Mouse (Mus musculus) forebrain, embryonic 13.5 days (tissue): ENCODE measurements at regions not wholly inside any gene's neighbourhood (a gene's known extent, or its start where the extent isn't known, plus 50 kb on each side); places are given as distances from the start of the nearest gene placed in this dataset.

Source experiments
- ATAC-seq: fragments of 200-750 bp; cut with Nextera tagmentation; 2 replicates; pipeline ENCODE4 v1.8.0; 2017
- H3K27ac ChIP-seq: fragments of 300-500 bp; sonication (generic); 2 replicates; pipeline ENCODE4 v1.5.1; 2015; ENCODE audit warnings: inconsistent platforms, mild to moderate bottlenecking, moderate library complexity
- H3K27me3 ChIP-seq: fragments of 300-500 bp; sonication (generic); 2 replicates; pipeline ENCODE4 v1.6.1; 2015; ENCODE audit warnings: mild to moderate bottlenecking, inconsistent platforms
- H3K36me3 ChIP-seq: fragments of 300-500 bp; sonication (generic); 2 replicates; pipeline ENCODE4 v1.6.1; 2015; ENCODE audit warnings: mild to moderate bottlenecking, inconsistent platforms; ENCODE audit not compliant: poor library complexity, severe bottlenecking
- H3K4me1 ChIP-seq: fragments of 300-500 bp; sonication (generic); 2 replicates; pipeline ENCODE4 v1.6.1; 2015; ENCODE audit warnings: inconsistent platforms
- H3K4me2 ChIP-seq: fragments of 300-500 bp; sonication (generic); 2 replicates; pipeline ENCODE4 v1.6.1; 2015; ENCODE audit warnings: inconsistent platforms, mild to moderate bottlenecking, moderate library complexity
- H3K4me3 ChIP-seq: fragments of 300-500 bp; sonication (generic); 2 replicates; pipeline ENCODE4 v1.5.1; 2015; ENCODE audit warnings: mild to moderate bottlenecking, inconsistent platforms
- H3K9ac ChIP-seq: fragments of 300-500 bp; sonication (generic); 2 replicates; pipeline ENCODE4 v1.6.1; 2015; ENCODE audit warnings: mild to moderate bottlenecking, inconsistent platforms
- H3K9me3 ChIP-seq: fragments of 300-500 bp; sonication (generic); replicated peaks from 2 replicates; pipeline ENCODE4 v1.6.1; 2016; ENCODE audit warnings: inconsistent platforms
- WGBS: fragments of 180-500 bp; shearing (Covaris S2); methylation state at CpG from one replicate; pipeline ENCODE4 v1.1.7; 2015; 5-methylcytosine and 5-hydroxymethylcytosine counted together

- Histone ChIP-seq H3K9ac (no peak overlapping the region), H3K9me3 (no peaks in the 10 kb centered on the region), H3K4me3 (no peak overlapping the region), H3K36me3 (no peaks in the 10 kb centered on the region), H3K4me1 (no peaks in the 10 kb centered on the region), H3K27ac (no peak overlapping the region), H3K4me2 (no peak overlapping the region), H3K27me3 (no peaks in the 10 kb centered on the region)
- WGBS: 85% methylated on average over 4 of the region's 4 CpGs
- ATAC-seq: no peak
These were observed 82.4 kb upstream of the Dap start for GRCm38 (mm10) chr15:31141750-31142149.

GRCm38 (mm10) chr15:31148251-31149145, 75.6 kb upstream of the Dap start:
- peaks cover 12% of the 10 kb centered on the region for H3K4me1 ChIP-seq
- ATAC-seq: peak; percentile 65; the same call in 1 of the 2 replicates
- H3K4me3 ChIP-seq: no peak overlapping the region
- 73% methylated on average over 10 of the region's 10 CpGs for WGBS
- H3K9me3 ChIP-seq: no peaks in the 10 kb centered on the region
- no peaks in the 10 kb centered on the region for H3K36me3 ChIP-seq
- no peak overlapping the region for H3K4me2 ChIP-seq
- H3K27me3 ChIP-seq: no peaks in the 10 kb centered on the region
- H3K9ac ChIP-seq: no peak overlapping the region
- H3K27ac ChIP-seq: no peak overlapping the region

- Histone ChIP-seq H3K27me3 (no peaks in the 10 kb centered on the region), H3K27ac (no peak overlapping the region), H3K9me3 (no peaks in the 10 kb centered on the region), H3K36me3 (no peaks in the 10 kb centered on the region), H3K9ac (no peak overlapping the region), H3K4me3 (no peak overlapping the region), H3K4me1 (peaks cover 12% of the 10 kb centered on the region), H3K4me2 (no peak overlapping the region)
- 78% methylated on average over 2 of the region's 2 CpGs for WGBS
- no peak for ATAC-seq
These were observed 74.3 kb upstream of the Dap start for GRCm38 (mm10) chr15:31149855-31150254.

- Histone ChIP-seq H3K9me3 (no peaks in the 10 kb centered on the region), H3K36me3 (no peaks in the 10 kb centered on the region), H3K4me2 (peak overlapping the region; percentile 30), H3K27ac (no peak overlapping the region), H3K9ac (peak overlapping the region; percentile 48; the same call in 1 of the 2 replicates), H3K27me3 (no peaks in the 10 kb centered on the region), H3K4me1 (peaks cover 18% of the 10 kb centered on the region), H3K4me3 (no peak overlapping the region)
- ATAC-seq: peak; percentile 85
- 32% methylated on average over 21 of the region's 21 CpGs for WGBS
These were observed 73.3 kb upstream of the Dap start for GRCm38 (mm10) chr15:31150546-31151471.

GRCm38 (mm10) chr15:31155141-31155540, 69.0 kb upstream of the Dap start:
- H3K4me2 ChIP-seq: no peak overlapping the region
- peaks cover 16% of the 10 kb centered on the region for H3K4me1 ChIP-seq
- H3K27ac ChIP-seq: no peak overlapping the region
- H3K27me3 ChIP-seq: no peaks in the 10 kb centered on the region
- H3K9ac ChIP-seq: no peak overlapping the region
- WGBS: 49% methylated on average over 9 of the region's 9 CpGs
- H3K4me3 ChIP-seq: no peak overlapping the region
- no peaks in the 10 kb centered on the region for H3K36me3 ChIP-seq
- no peak for ATAC-seq
- no peaks in the 10 kb centered on the region for H3K9me3 ChIP-seq

GRCm38 (mm10) chr15:31166543-31167105, 57.5 kb upstream of the Dap start:
- H3K27ac ChIP-seq: no peak overlapping the region
- no peaks in the 10 kb centered on the region for H3K4me1 ChIP-seq
- no peaks in the 10 kb centered on the region for H3K9me3 ChIP-seq
- no peaks in the 10 kb centered on the region for H3K36me3 ChIP-seq
- no peak overlapping the region for H3K4me3 ChIP-seq
- no peak for ATAC-seq
- no peak overlapping the region for H3K9ac ChIP-seq
- H3K27me3 ChIP-seq: no peaks in the 10 kb centered on the region
- no peak overlapping the region for H3K4me2 ChIP-seq
- 87% methylated on average over 9 of the region's 9 CpGs for WGBS

- no peaks in the 10 kb centered on the region for H3K4me1 ChIP-seq
- H3K27ac ChIP-seq: no peak overlapping the region
- ATAC-seq: no peak
- H3K9me3 ChIP-seq: no peaks in the 10 kb centered on the region
- H3K36me3 ChIP-seq: no peaks in the 10 kb centered on the region
- H3K4me2 ChIP-seq: no peak overlapping the region
- 95% methylated on average over 5 of the region's 5 CpGs for WGBS
- no peaks in the 10 kb centered on the region for H3K27me3 ChIP-seq
- no peak overlapping the region for H3K4me3 ChIP-seq
- H3K9ac ChIP-seq: no peak overlapping the region
These were observed 56.6 kb upstream of the Dap start for GRCm38 (mm10) chr15:31167506-31167905.

GRCm38 (mm10) chr15:31168191-31168590, 55.9 kb upstream of the Dap start:
- Histone ChIP-seq H3K4me2 (no peak overlapping the region), H3K9me3 (no peaks in the 10 kb centered on the region), H3K4me3 (no peak overlapping the region), H3K9ac (no peak overlapping the region), H3K27me3 (no peaks in the 10 kb centered on the region), H3K36me3 (no peaks in the 10 kb centered on the region), H3K27ac (no peak overlapping the region), H3K4me1 (no peaks in the 10 kb centered on the region)
- no peak for ATAC-seq
- 91% methylated on average over 9 of the region's 9 CpGs for WGBS

- Histone ChIP-seq H3K4me2 (no peak overlapping the region), H3K9ac (no peak overlapping the region), H3K9me3 (no peaks in the 10 kb centered on the region), H3K27me3 (no peaks in the 10 kb centered on the region), H3K27ac (no peak overlapping the region), H3K4me3 (no peak overlapping the region), H3K36me3 (no peaks in the 10 kb centered on the region), H3K4me1 (0 out of 2 replicates have a peak, but pooled peaks cover 5% of the 10 kb centered on the region)
- no peak for ATAC-seq
- WGBS: 48% methylated on average over 6 of the region's 6 CpGs
These were observed 50.6 kb upstream of the Dap start for GRCm38 (mm10) chr15:31173309-31174115.
